Comparison of ENCODE assay signal across 26 mouse cellular contexts in genomic region chr2:17859234-17859633, GRCm38 (mm10).
"Had no signal": no experiment of that assay in that cellular context is flagged by ENCODE, and none has a peak within 500 bp of the region (broad histone marks: within the 10 kb centered on the region; RNA-seq: fewer than 3 reads in every experiment).

No protein-coding gene starts in this region.

- H3K9ac ChIP-seq: forebrain, postnatal 0 days; heart, embryonic 13.5 days; heart, embryonic 15.5 days; hindbrain, embryonic 12.5 days; hindbrain, embryonic 14.5 days; intestine, embryonic 15.5 days had no signal

- H3K4me2 ChIP-seq: heart, embryonic 11.5 days; heart, embryonic 15.5 days; hindbrain, embryonic 12.5 days; hindbrain, embryonic 14.5 days; intestine, embryonic 15.5 days; liver, embryonic 11.5 days had no signal

- H3K4me3 ChIP-seq: gastrocnemius, adult 2 months; heart, adult 2 months; heart, embryonic 13.5 days; heart, embryonic 15.5 days; hindbrain, embryonic 10.5 days; hindbrain, embryonic 12.5 days; intestine, embryonic 15.5 days; layer of hippocampus, adult 2 months; left cerebral cortex, adult 2 months had no signal

- ATAC-seq: forebrain, postnatal 0 days; hindbrain, embryonic 16.5 days; inflammation-experienced regulatory T-cells, adult 6 months; intestine, embryonic 15.5 days; intestine, postnatal 0 days had no signal

- H3K27me3 ChIP-seq: heart, embryonic 13.5 days; heart, embryonic 15.5 days; hindbrain, embryonic 12.5 days; intestine, embryonic 15.5 days had no signal

- H3K27ac ChIP-seq: heart, embryonic 13.5 days; hindbrain, embryonic 10.5 days; hindbrain, embryonic 12.5 days; hindbrain, embryonic 14.5 days; intestine, embryonic 15.5 days; layer of hippocampus, adult 2 months; left cerebral cortex, adult 2 months had no signal

- H3K9me3 ChIP-seq: heart, embryonic 13.5 days; heart, embryonic 15.5 days; hindbrain, embryonic 10.5 days; hindbrain, embryonic 12.5 days; intestine, embryonic 15.5 days had no signal

- H3K4me1 ChIP-seq: intestine, embryonic 15.5 days had no signal

- H3K36me3 ChIP-seq: heart, embryonic 13.5 days; heart, embryonic 15.5 days; hindbrain, embryonic 10.5 days; hindbrain, embryonic 12.5 days; intestine, embryonic 15.5 days had no signal

- DNase-seq: forebrain, postnatal 0 days; gastrocnemius, adult 2 months; gastrocnemius, postnatal 10 days; gastrocnemius, postnatal 25 days; heart, adult 2 months; heart, postnatal 14 days; heart, postnatal 4 days; kidney, adult 18-20 months; kidney, adult 8-10 months; kidney, postnatal 10 days; kidney, postnatal 25 days; kidney, postnatal 4 days; liver had no signal
